Mouse (Mus musculus): Measurements from ENCODE around the gene Gm9611.
"Not testable (repeated sequence)": the region's sequence is repeated elsewhere in the genome, so short reads cannot be mapped to it uniquely, and the experiment has no call there.

The Gm9611 gene

DNA sequence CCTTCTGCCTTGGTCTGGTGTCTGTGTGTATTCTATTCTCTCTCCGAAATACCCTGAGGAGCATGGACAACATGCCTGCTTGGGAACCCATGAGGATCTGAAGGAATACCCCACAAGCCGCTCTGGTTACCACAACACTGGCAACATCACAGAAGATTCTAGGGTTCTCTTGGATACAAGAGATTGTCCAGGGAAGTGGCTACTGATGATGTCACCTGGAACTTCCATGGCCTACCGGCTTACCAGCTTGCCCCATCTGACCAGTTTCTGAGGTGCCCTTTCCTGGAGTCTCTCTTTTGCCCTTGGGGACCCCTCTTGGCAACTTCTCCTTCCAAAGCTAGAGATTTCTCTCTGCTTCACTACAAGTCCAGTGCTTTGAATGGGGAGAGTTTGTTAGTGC, at the start of gene Gm9611:
Gm9611 (minus strand) TSS at position 101 of the 400 bp plus-strand sequence.
- not testable (repeated sequence) for DNase-seq

DNA sequence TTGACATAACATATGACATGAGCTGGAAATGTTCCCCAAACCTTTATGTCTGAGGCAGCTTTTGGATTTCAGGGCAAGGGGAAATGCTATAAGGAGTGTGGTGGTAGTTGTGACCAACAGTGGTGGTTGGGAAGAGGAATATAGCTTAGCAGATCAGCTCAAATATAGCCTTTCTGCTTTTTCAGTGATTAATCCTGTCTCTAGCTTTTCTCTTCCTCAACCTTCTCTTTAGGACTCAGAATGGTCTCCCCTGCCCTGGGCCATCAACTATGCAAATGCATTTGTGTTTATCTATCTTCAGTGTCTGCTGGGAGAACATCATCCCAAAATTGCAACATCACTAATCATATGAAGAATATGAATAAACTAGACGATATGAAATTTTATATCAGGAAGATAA, 12.8 kb upstream of the Gm9611 start, which contains the start of gene Gm7995:
Gm7995 (plus strand) TSS at position 301 of the 400 bp plus-strand sequence.
- DNase-seq: not testable (repeated sequence)

DNA sequence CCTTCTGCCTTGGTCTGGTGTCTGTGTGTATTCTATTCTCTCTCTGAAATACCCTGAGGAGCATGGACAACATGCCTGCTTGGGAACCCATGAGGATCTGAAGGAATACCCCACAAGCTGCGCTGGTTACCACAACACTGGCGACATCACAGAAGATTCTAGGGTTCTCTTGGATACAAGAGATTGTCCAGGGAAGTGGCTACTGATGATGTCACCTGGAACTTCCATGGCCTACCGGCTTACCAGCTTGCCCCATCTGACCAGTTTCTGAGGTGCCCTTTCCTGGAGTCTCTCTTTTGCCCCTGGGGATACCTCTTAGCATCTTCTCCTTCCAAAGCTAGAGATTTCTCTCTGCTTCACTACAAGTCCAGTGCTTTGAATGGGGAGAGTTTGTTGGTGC, 37.2 kb downstream of the Gm9611 start, which contains the start of gene Gm17026:
Gm17026 (minus strand) TSS at position 101 of the 400 bp plus-strand sequence.
- not testable (repeated sequence) for DNase-seq
